Mouse (Mus musculus): ENCODE data around the gene Eid2. TPM values are rescaled to one million over a fixed set of nuclear protein-coding genes. Genes with fewer than 3 reads are reported as not detected.

Gene Eid2
- polyA plus RNA-seq, 1 experiment from 2014 or later: 3.1 TPM

DNA sequence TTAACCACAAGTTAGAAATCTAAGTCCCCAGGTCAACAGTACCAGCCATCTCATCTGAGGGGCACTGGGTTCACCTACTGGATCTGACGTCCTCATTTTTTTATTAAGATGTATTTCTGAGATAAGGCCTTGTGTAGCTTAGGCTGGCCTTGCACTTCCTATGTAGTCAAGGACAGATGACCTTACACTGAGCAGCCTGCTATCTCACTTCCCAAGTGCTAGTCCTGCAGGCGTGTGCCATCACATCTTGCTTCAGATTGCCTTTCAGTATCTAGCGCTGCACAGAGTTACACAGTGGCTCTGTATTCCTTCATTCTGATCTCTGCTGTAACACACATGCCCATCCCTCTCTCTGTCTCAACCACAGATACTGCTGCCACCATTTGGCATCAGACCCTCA, 50.4 kb downstream of the Eid2 start:
- no peak for TF ChIP-seq CTCF (IDR thresholded peaks at IDR 0.05; ENCODE audit: low read depth)
- WGBS: 87% methylated on average over 3 of the region's 3 CpGs

DNA sequence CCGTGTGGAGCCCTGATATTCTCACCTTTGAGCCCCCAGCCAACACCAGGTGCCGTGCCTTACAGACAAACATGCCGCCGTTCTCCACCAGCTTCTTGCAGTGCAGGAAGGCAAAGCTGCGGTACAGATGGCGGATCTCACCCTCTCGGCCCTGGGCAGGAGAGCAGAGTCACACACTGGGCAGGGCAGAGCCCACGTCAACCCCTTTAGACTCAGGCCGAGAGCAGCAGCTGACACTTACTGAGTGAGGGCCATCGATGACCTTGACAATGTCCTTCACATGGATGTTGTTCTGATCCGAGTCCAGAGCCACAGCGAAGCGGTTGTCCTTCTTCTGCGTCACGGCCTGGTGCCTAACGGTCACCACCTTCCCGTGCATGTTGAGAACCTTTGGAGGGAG, 51.0 kb downstream of the Eid2 start:
- ATAC-seq: no peak
- Histone ChIP-seq H3K4me3 (ENCODE audit: low read depth, low read length) (no peak overlapping the region), H3K9ac (ENCODE audit: low read depth, low read length) (no peak overlapping the region), H3K4me2 (replicated peaks; ENCODE audit: low read depth) (no peak overlapping the region), H3K27me3 (replicated peaks; ENCODE audit: control insufficient read depth, insufficient read depth, low read length) (no peaks in the 10 kb centered on the region), H3K27ac (ENCODE audit: low read depth, low read length) (no peak overlapping the region), H3K4me1 (replicated peaks; ENCODE audit: control insufficient read depth, insufficient read depth, low read length) (no peaks in the 10 kb centered on the region), H3K36me3 (ENCODE audit: control insufficient read depth, insufficient read depth) (peaks cover 91% of the 10 kb centered on the region), H3K9me3 (ENCODE audit: control insufficient read depth) (no peaks in the 10 kb centered on the region)
- TF ChIP-seq CTCF (IDR thresholded peaks at IDR 0.05; ENCODE audit: low read depth): no peak
- 92% methylated on average over 17 of the region's 17 CpGs for WGBS

More for the DNA sequence above, 50.4 kb downstream of the Eid2 start:
- Histone ChIP-seq H3K4me3 (ENCODE audit: low read depth, low read length) (no peak overlapping the region), H3K36me3 (ENCODE audit: control insufficient read depth, insufficient read depth) (peaks cover 84% of the 10 kb centered on the region), H3K9ac (ENCODE audit: low read depth, low read length) (no peak overlapping the region), H3K27me3 (replicated peaks; ENCODE audit: control insufficient read depth, insufficient read depth, low read length) (no peaks in the 10 kb centered on the region), H3K4me2 (replicated peaks; ENCODE audit: low read depth) (no peak overlapping the region), H3K27ac (ENCODE audit: low read depth, low read length) (no peak overlapping the region), H3K9me3 (ENCODE audit: control insufficient read depth) (no peaks in the 10 kb centered on the region), H3K4me1 (replicated peaks; ENCODE audit: control insufficient read depth, insufficient read depth, low read length) (no peaks in the 10 kb centered on the region)
- no peak for ATAC-seq

Other genes with a start within 250 kb of the Eid2 start
- gene Psmc4, start 217.8 kb upstream of the Eid2 start, polyA plus RNA-seq (2015; fragmentation: Nextera tagmentation; extraction: Ambion mirVana): 149 and 155 TPM in 2 replicates
- gene Fcgbp, start 196.6 kb upstream of the Eid2 start, polyA plus RNA-seq (2015; fragmentation: Nextera tagmentation; extraction: Ambion mirVana): 444 and 492 TPM in 2 replicates
- 2.3 and 2.4 TPM in 2 replicates for gene 9530053A07Rik, start 138.4 kb upstream of the Eid2 start, polyA plus RNA-seq (2015; fragmentation: Nextera tagmentation; extraction: Ambion mirVana)
- 60.6 and 67.1 TPM in 2 replicates for gene Fbl, start 98.2 kb upstream of the Eid2 start, polyA plus RNA-seq (2015; fragmentation: Nextera tagmentation; extraction: Ambion mirVana)
- 7.0 and 8.2 TPM in 2 replicates for gene Dyrk1b, start 88.4 kb upstream of the Eid2 start, polyA plus RNA-seq (2015; fragmentation: Nextera tagmentation; extraction: Ambion mirVana)
- 6.8 and 7.0 TPM in 2 replicates for gene Eid2b, start 9.9 kb downstream of the Eid2 start, polyA plus RNA-seq (2015; fragmentation: Nextera tagmentation; extraction: Ambion mirVana)
- 0.24 TPM in 1 of 2 replicates, not detected in the other for gene Selenov, start 23.3 kb downstream of the Eid2 start, polyA plus RNA-seq (2015; fragmentation: Nextera tagmentation; extraction: Ambion mirVana)
- gene Dll3, start 34.4 kb downstream of the Eid2 start, polyA plus RNA-seq (2015; fragmentation: Nextera tagmentation; extraction: Ambion mirVana): 0.90 and 0.95 TPM in 2 replicates
- gene Timm50, start 44.2 kb downstream of the Eid2 start, polyA plus RNA-seq (2015; fragmentation: Nextera tagmentation; extraction: Ambion mirVana): 68.8 and 69.7 TPM in 2 replicates
- 32.5 and 34.6 TPM in 2 replicates for gene Supt5, start 70.9 kb downstream of the Eid2 start, polyA plus RNA-seq (2015; fragmentation: Nextera tagmentation; extraction: Ambion mirVana)
- gene Rps16, start 82.8 kb downstream of the Eid2 start, polyA plus RNA-seq (2015; fragmentation: Nextera tagmentation; extraction: Ambion mirVana): 695 and 702 TPM in 2 replicates
- gene Plekhg2, start 104.7 kb downstream of the Eid2 start, polyA plus RNA-seq (2015; fragmentation: Nextera tagmentation; extraction: Ambion mirVana): 10.6 and 11.9 TPM in 2 replicates
- gene Zfp36, start 112.4 kb downstream of the Eid2 start, polyA plus RNA-seq (2015; fragmentation: Nextera tagmentation; extraction: Ambion mirVana): 57.3 and 61.5 TPM in 2 replicates
- 42.7 and 44.2 TPM in 2 replicates for gene Med29, start 124.8 kb downstream of the Eid2 start, polyA plus RNA-seq (2015; fragmentation: Nextera tagmentation; extraction: Ambion mirVana)
- 54.6 and 60.6 TPM in 2 replicates for gene Paf1, start 125.1 kb downstream of the Eid2 start, polyA plus RNA-seq (2015; fragmentation: Nextera tagmentation; extraction: Ambion mirVana)
- gene Gmfg, start 169.6 kb downstream of the Eid2 start, polyA plus RNA-seq (2015; fragmentation: Nextera tagmentation; extraction: Ambion mirVana): 33.6 and 35.0 TPM in 2 replicates
- gene Lrfn1, start 184.1 kb downstream of the Eid2 start, polyA plus RNA-seq (2015; fragmentation: Nextera tagmentation; extraction: Ambion mirVana): 0.55 and 0.82 TPM in 2 replicates
- gene Ifnl2, start 242.6 kb downstream of the Eid2 start, polyA plus RNA-seq (2015; fragmentation: Nextera tagmentation; extraction: Ambion mirVana): not detected in 2 replicates